Mouse (Mus musculus): Measurements from ENCODE around the gene Col2a1. TPM values are rescaled to one million over a fixed set of nuclear protein-coding genes. Genes with fewer than 3 reads are reported as not detected.

Col2a1 gene
- polyA plus RNA-seq, 1 experiment from 2014 or later: 271 TPM

GRCm38 (mm10) chr15:97929259-97929824 is 75.2 kb downstream of the Col2a1 start:
- H3K9me3 ChIP-seq: no peaks in the 10 kb centered on the region
- H3K4me1 ChIP-seq: 0 out of 2 replicates have a peak, but pooled peaks cover 3% of the 10 kb centered on the region
- H3K4me3 ChIP-seq: no peak overlapping the region
- 73% methylated on average over 13 of the region's 13 CpGs for whole genome bisulfite sequencing
- no peak for DNase-seq (ENCODE audit: low spot score)
- no peak overlapping the region for H3K27ac ChIP-seq (replicated peaks)
- no peaks in the 10 kb centered on the region for H3K27me3 ChIP-seq (replicated peaks; ENCODE audit: low read depth, poor library complexity, severe bottlenecking)
- no peaks in the 10 kb centered on the region for H3K36me3 ChIP-seq (replicated peaks)

- Histone ChIP-seq H3K9me3 (no peaks in the 10 kb centered on the region), H3K4me3 (no peak overlapping the region)
- 75% methylated on average over 6 of the region's 6 CpGs for WGBS
Measured at GRCm38 (mm10) chr15:97927821-97928220, 76.7 kb downstream of the Col2a1 start.

GRCm38 (mm10) chr15:97927018-97927417 is 77.5 kb downstream of the Col2a1 start:
- no peak overlapping the region for H3K4me3 ChIP-seq
- no peaks in the 10 kb centered on the region for H3K9me3 ChIP-seq
- no peaks in the 10 kb centered on the region for H3K36me3 ChIP-seq (replicated peaks)
- DNase-seq (ENCODE audit: low spot score): no peak
- no peaks in the 10 kb centered on the region for H3K27me3 ChIP-seq (replicated peaks; ENCODE audit: low read depth, poor library complexity, severe bottlenecking)
- 0 out of 2 replicates have a peak, but pooled peaks cover 3% of the 10 kb centered on the region for H3K4me1 ChIP-seq
- WGBS: 70% methylated on average over 4 of the region's 4 CpGs
- H3K27ac ChIP-seq (replicated peaks): no peak overlapping the region

More at GRCm38 (mm10) chr15:97927821-97928220, 76.7 kb downstream of the Col2a1 start:
- Histone ChIP-seq H3K27ac (replicated peaks) (no peak overlapping the region), H3K4me1 (0 out of 2 replicates have a peak, but pooled peaks cover 3% of the 10 kb centered on the region), H3K27me3 (replicated peaks; ENCODE audit: low read depth, poor library complexity, severe bottlenecking) (no peaks in the 10 kb centered on the region), H3K36me3 (replicated peaks) (no peaks in the 10 kb centered on the region)
- DNase-seq (ENCODE audit: low spot score): no peak

Other genes starting within 250 kb of the Col2a1 start
- 5.5 and 5.9 TPM in 2 replicates for gene Rapgef3, start 236.7 kb downstream of the Col2a1 start, polyA plus RNA-seq (2016; fragmentation: Nextera tagmentation; extraction: Ambion mirVana)
- gene Slc48a1, start 226.2 kb downstream of the Col2a1 start, polyA plus RNA-seq (2016; fragmentation: Nextera tagmentation; extraction: Ambion mirVana): 17.8 and 18.9 TPM in 2 replicates
- gene Hdac7, start 160.2 kb downstream of the Col2a1 start, polyA plus RNA-seq (2016; fragmentation: Nextera tagmentation; extraction: Ambion mirVana): 26.6 and 30.2 TPM in 2 replicates
- gene Vdr, start 94.1 kb downstream of the Col2a1 start, polyA plus RNA-seq (2016; fragmentation: Nextera tagmentation; extraction: Ambion mirVana): 0.59 and 0.82 TPM in 2 replicates
- 36.0 and 38.1 TPM in 2 replicates for gene Tmem106c, start 40.5 kb downstream of the Col2a1 start, polyA plus RNA-seq (2016; fragmentation: Nextera tagmentation; extraction: Ambion mirVana)
- gene Pfkm, start 87.9 kb upstream of the Col2a1 start, polyA plus RNA-seq (2016; fragmentation: Nextera tagmentation; extraction: Ambion mirVana): 36.6 and 39.8 TPM in 2 replicates
- gene Senp1, start 89.0 kb upstream of the Col2a1 start, polyA plus RNA-seq (2016; fragmentation: Nextera tagmentation; extraction: Ambion mirVana): 46.6 and 47.3 TPM in 2 replicates
- 38.0 and 43.2 TPM in 2 replicates for gene Asb8, start 160.9 kb upstream of the Col2a1 start, polyA plus RNA-seq (2016; fragmentation: Nextera tagmentation; extraction: Ambion mirVana)
- gene Ccdc184, start 162.5 kb upstream of the Col2a1 start, polyA plus RNA-seq (2016; fragmentation: Nextera tagmentation; extraction: Ambion mirVana): 2.1 and 2.5 TPM in 2 replicates
- gene Olfr288, start 190.8 kb upstream of the Col2a1 start, polyA plus RNA-seq (2016; fragmentation: Nextera tagmentation; extraction: Ambion mirVana): not detected in 2 replicates
- gene Gm44579, start 216.3 kb upstream of the Col2a1 start, polyA plus RNA-seq (2016; fragmentation: Nextera tagmentation; extraction: Ambion mirVana): not detected in 2 replicates
- gene Olfr287, start 216.4 kb upstream of the Col2a1 start, polyA plus RNA-seq (2016; fragmentation: Nextera tagmentation; extraction: Ambion mirVana): not detected in 2 replicates
- not detected in 2 replicates for gene Olfr286, start 229.8 kb upstream of the Col2a1 start, polyA plus RNA-seq (2016; fragmentation: Nextera tagmentation; extraction: Ambion mirVana)

Data from embryonic facial prominence, embryonic 10.5 days (tissue).